Mouse (Mus musculus) olfactory bulb, adult 2 months (tissue): ENCODE results near the gene Rabgef1.

Source experiments
- CTCF ChIP-seq: fragments of 200-500 bp; IDR thresholded peaks from 2 replicates; pipeline ENCODE4 v1.5.1; 2012; ENCODE audit warnings: low read depth, mild to moderate bottlenecking, low read length, moderate library complexity; ENCODE audit not compliant: insufficient read depth
- POLR2A ChIP-seq: fragments of 200-500 bp; IDR thresholded peaks from 2 replicates; pipeline ENCODE4 v1.6.1; 2012; ENCODE audit warnings: mild to moderate bottlenecking, low read depth, low read length, moderate library complexity; ENCODE audit not compliant: insufficient read depth

GRCm38 (mm10) chr5:130221760-130222145 lies 50.2 kb downstream of the Rabgef1 start:
- TF ChIP-seq CTCF (no peak), POLR2A (no peak)
